In genomic region chr6:147151839-147152238, GRCm38 (mm10) we compare ENCODE assay signal across 19 mouse cellular contexts.
DNase-seq lines count a peak whose midpoint lies in the region; ATAC-seq and TF ChIP-seq lines count a peak whose summit lies in the region.
"Had no signal": no experiment of that assay in that cellular context is flagged by ENCODE, and none has a peak within 500 bp of the region (broad histone marks: within the 10 kb centered on the region; RNA-seq: fewer than 3 reads in every experiment).

No protein-coding gene starts in this region.

- no peak overlapping the region for H3K27ac ChIP-seq in hindbrain, embryonic 14.5 days
- no peak overlapping the region for H3K27ac ChIP-seq in hindbrain, postnatal 0 days
- no peak overlapping the region for H3K27ac ChIP-seq in liver, embryonic 12.5 days
- H3K27ac ChIP-seq in liver, embryonic 11.5 days (ENCODE audit: low read depth, low read length): no peak overlapping the region
- H3K27ac ChIP-seq in CH12.LX (ENCODE audit: insufficient read depth, low read depth) (peak overlapping the region; percentile 57), MEL (ENCODE audit: control insufficient read depth, low read depth, low read length) (no peak overlapping the region)
- H3K27ac ChIP-seq: forebrain, embryonic 13.5 days; forebrain, embryonic 15.5 days had no signal

- TF ChIP-seq RAD21 in CH12.LX (IDR thresholded peaks at IDR 0.05; ENCODE audit: low read depth, low read length): no peak
- no peak for TF ChIP-seq RAD21 in MEL (IDR thresholded peaks at IDR 0.05; ENCODE audit: low read depth, low read length)

- TF ChIP-seq EP300 in CH12.LX (IDR thresholded peaks at IDR 0.05; ENCODE audit: low read length) (no peak), MEL (IDR thresholded peaks at IDR 0.05; ENCODE audit: low read depth in 1 of 2, low read length in 2 of 2) (no peak)

- no peaks in the 10 kb centered on the region for H3K27me3 ChIP-seq in hindbrain, embryonic 14.5 days (ENCODE audit: control insufficient read depth, insufficient read depth, low read length)
- H3K27me3 ChIP-seq in hindbrain, postnatal 0 days (ENCODE audit: insufficient read depth, low read length): no peaks in the 10 kb centered on the region
- H3K27me3 ChIP-seq in liver, embryonic 12.5 days (replicated peaks): no peaks in the 10 kb centered on the region
- H3K27me3 ChIP-seq in liver, embryonic 11.5 days (replicated peaks; ENCODE audit: control insufficient read depth, insufficient read depth, low read length): no peaks in the 10 kb centered on the region
- H3K27me3 ChIP-seq in CH12.LX (replicated peaks) (no peaks in the 10 kb centered on the region), MEL (ENCODE audit: control insufficient read depth in 1 of 2, insufficient read depth in 2 of 2, low read length in 2 of 2) (no peaks in the 10 kb centered on the region)
- H3K27me3 ChIP-seq: forebrain, embryonic 13.5 days; forebrain, embryonic 15.5 days had no signal

- H3K36me3 ChIP-seq in hindbrain, embryonic 14.5 days (replicated peaks; ENCODE audit: control insufficient read depth, insufficient read depth): no peaks in the 10 kb centered on the region
- no peaks in the 10 kb centered on the region for H3K36me3 ChIP-seq in hindbrain, postnatal 0 days (ENCODE audit: insufficient read depth, low read length)
- no peaks in the 10 kb centered on the region for H3K36me3 ChIP-seq in liver, embryonic 12.5 days
- no peaks in the 10 kb centered on the region for H3K36me3 ChIP-seq in liver, embryonic 11.5 days (ENCODE audit: control insufficient read depth, insufficient read depth, low read length)
- no peaks in the 10 kb centered on the region for H3K36me3 ChIP-seq in CH12.LX (replicated peaks in 1 of 2; ENCODE audit: control insufficient read depth in 1 of 2, insufficient read depth in 1 of 2, low read length in 1 of 2)
- H3K36me3 ChIP-seq in MEL (ENCODE audit: control insufficient read depth in 1 of 2, insufficient read depth in 2 of 2, low read length in 2 of 2): no peaks in the 10 kb centered on the region
- H3K36me3 ChIP-seq: forebrain, embryonic 15.5 days; G1E had no signal

- no peak overlapping the region for H3K9ac ChIP-seq in hindbrain, embryonic 14.5 days
- no peak overlapping the region for H3K9ac ChIP-seq in hindbrain, postnatal 0 days (replicated peaks; ENCODE audit: low read length)
- no peak overlapping the region for H3K9ac ChIP-seq in liver, embryonic 12.5 days
- H3K9ac ChIP-seq in liver, embryonic 11.5 days (ENCODE audit: low read depth, low read length): no peak overlapping the region
- no peak overlapping the region for H3K9ac ChIP-seq in CH12.LX (ENCODE audit: insufficient read depth, low read depth)
- no peak overlapping the region for H3K9ac ChIP-seq in MEL (ENCODE audit: control insufficient read depth, low read depth, low read length, poor library complexity, severe bottlenecking)
- H3K9ac ChIP-seq: forebrain, embryonic 13.5 days; forebrain, embryonic 15.5 days; forebrain, postnatal 0 days had no signal

- TF ChIP-seq CTCF in hindbrain, postnatal 0 days (IDR thresholded peaks at IDR 0.05; ENCODE audit: low read depth): no peak
- TF ChIP-seq CTCF in CH12.LX (conservative IDR thresholded peaks at IDR 0.05 in 1 of 2, IDR thresholded peaks at IDR 0.05 in 1 of 2; ENCODE audit: low read depth in 2 of 2, low read length in 2 of 2) (no peak), MEL (IDR thresholded peaks at IDR 0.05 in 2 of 3, conservative IDR thresholded peaks at IDR 0.05 in 1 of 3; ENCODE audit: control insufficient read depth in 1 of 3, insufficient read depth in 1 of 3, low read depth in 2 of 3, low read length in 3 of 3, poor library complexity in 1 of 3, severe bottlenecking in 1 of 3) (no peak)

- in situ Hi-C loops in CH12.LX (cut with MboI; ENCODE audit: low pct_ligation_motif_present, low pct_unique_long_range_greater_than_20kb, low sequenced_read_pairs): no loop called here

- peak; percentile 40; the same call in 1 of the 2 replicates for ATAC-seq in hindbrain, embryonic 14.5 days (ENCODE audit: low FRiP score)
- ATAC-seq in hindbrain, postnatal 0 days: no peak
- ATAC-seq in liver, embryonic 12.5 days: peak; percentile 13; the same call in 1 of the 2 replicates
- ATAC-seq in liver, embryonic 11.5 days (replicated peaks; ENCODE audit: low FRiP score): no peak
- ATAC-seq: forebrain, embryonic 13.5 days; forebrain, embryonic 15.5 days; forebrain, postnatal 0 days had no signal

- DNase-seq in hindbrain, embryonic 14.5 days (ENCODE audit: low spot score): no peak
- DNase-seq in hindbrain, postnatal 0 days (ENCODE audit: low spot score): no peak
- DNase-seq in liver, embryonic 11.5 days (ENCODE audit: low spot score): no peak
- DNase-seq in CH12.LX (ENCODE audit: extremely low read depth): no peak
- no peak for DNase-seq in MEL (ENCODE audit: low read depth, low spot score)
- no peak for DNase-seq in layer of hippocampus, postnatal 10 days (ENCODE audit: low spot score in 2 of 2)
- DNase-seq: adrenal gland, adult 2 months; adrenal gland, postnatal 10 days; adrenal gland, postnatal 25 days; cerebellum, adult 11 months; cerebellum, adult 18-20 months; cerebellum, adult 8-10 months; cerebellum, postnatal 10 days; cerebellum, postnatal 25 days; forebrain, postnatal 0 days had no signal

- TF ChIP-seq POLR2A in CH12.LX (IDR thresholded peaks at IDR 0.05; ENCODE audit: low read depth, low read length) (no peak), MEL (IDR thresholded peaks at IDR 0.05; ENCODE audit: control insufficient read depth in 1 of 2, insufficient read depth in 1 of 2, low read depth in 1 of 2, low read length in 2 of 2, poor library complexity in 1 of 2) (no peak)

- no peak overlapping the region for H3K4me2 ChIP-seq in hindbrain, embryonic 14.5 days (replicated peaks)
- no peak overlapping the region for H3K4me2 ChIP-seq in hindbrain, postnatal 0 days (ENCODE audit: low read depth, low read length)
- no peak overlapping the region for H3K4me2 ChIP-seq in liver, embryonic 12.5 days
- no peak overlapping the region for H3K4me2 ChIP-seq in liver, embryonic 11.5 days
- no peak overlapping the region for H3K4me2 ChIP-seq in CH12.LX (ENCODE audit: insufficient read depth, low read depth, poor library complexity, severe bottlenecking)
- H3K4me2 ChIP-seq: forebrain, embryonic 13.5 days; forebrain, embryonic 15.5 days had no signal

- no peaks in the 10 kb centered on the region for H3K4me1 ChIP-seq in hindbrain, embryonic 14.5 days (replicated peaks; ENCODE audit: control insufficient read depth, insufficient read depth, low read length)
- H3K4me1 ChIP-seq in hindbrain, postnatal 0 days (ENCODE audit: insufficient read depth, low read length): no peaks in the 10 kb centered on the region
- H3K4me1 ChIP-seq in liver, embryonic 12.5 days: no peaks in the 10 kb centered on the region
- no peaks in the 10 kb centered on the region for H3K4me1 ChIP-seq in liver, embryonic 11.5 days (replicated peaks; ENCODE audit: control insufficient read depth, insufficient read depth, low read length)
- H3K4me1 ChIP-seq in CH12.LX (ENCODE audit: control insufficient read depth in 1 of 2, insufficient read depth in 2 of 2): peaks cover 37 to 43% of the 10 kb centered on the region in 2 experiments
- no peaks in the 10 kb centered on the region for H3K4me1 ChIP-seq in MEL (ENCODE audit: control insufficient read depth in 1 of 2, insufficient read depth in 2 of 2, low read length in 2 of 2)
- H3K4me1 ChIP-seq: forebrain, embryonic 13.5 days; forebrain, embryonic 15.5 days had no signal

- no peaks in the 10 kb centered on the region for H3K9me3 ChIP-seq in hindbrain, embryonic 14.5 days (ENCODE audit: control insufficient read depth, low read length)
- H3K9me3 ChIP-seq in hindbrain, postnatal 0 days (ENCODE audit: low read length): no peaks in the 10 kb centered on the region
- no peaks in the 10 kb centered on the region for H3K9me3 ChIP-seq in liver, embryonic 12.5 days (replicated peaks)
- H3K9me3 ChIP-seq in liver, embryonic 11.5 days (ENCODE audit: control insufficient read depth, low read length): no peaks in the 10 kb centered on the region
- peaks cover 4% of the 10 kb centered on the region for H3K9me3 ChIP-seq in CH12.LX (replicated peaks; ENCODE audit: low read length)
- H3K9me3 ChIP-seq in MEL (replicated peaks; ENCODE audit: insufficient read depth, low read length): no peaks in the 10 kb centered on the region
- H3K9me3 ChIP-seq: forebrain, embryonic 13.5 days; forebrain, embryonic 15.5 days; G1E had no signal

- dilution Hi-C loops in CH12.LX (cut with MboI; ENCODE audit: extremely low pct_ligation_motif_present, extremely low pct_unique_long_range_greater_than_20kb, low sequenced_read_pairs): no loop called here

- no peaks in the 10 kb centered on the region for H3K79me2 ChIP-seq in CH12.LX (replicated peaks; ENCODE audit: control insufficient read depth, extremely low read depth, insufficient read depth, poor library complexity, severe bottlenecking)
- no peaks in the 10 kb centered on the region for H3K79me2 ChIP-seq in MEL (ENCODE audit: control insufficient read depth, insufficient read depth, low read length, poor library complexity)

- no peak overlapping the region for H3K4me3 ChIP-seq in hindbrain, embryonic 14.5 days (replicated peaks; ENCODE audit: low read length)
- H3K4me3 ChIP-seq in hindbrain, postnatal 0 days (ENCODE audit: low read length): no peak overlapping the region
- no peak overlapping the region for H3K4me3 ChIP-seq in liver, embryonic 12.5 days
- H3K4me3 ChIP-seq in liver, embryonic 11.5 days (ENCODE audit: low read depth, low read length): no peak overlapping the region
- peak overlapping the region in 1 of 3 experiments; percentile 55 for H3K4me3 ChIP-seq in CH12.LX (replicated peaks in 1 of 3; ENCODE audit: low read depth in 2 of 3, low read length in 2 of 3, poor library complexity in 1 of 3)
- H3K4me3 ChIP-seq in MEL (ENCODE audit: control insufficient read depth in 1 of 2, insufficient read depth in 1 of 2, low read depth in 2 of 2, low read length in 2 of 2): no peak overlapping the region
- H3K4me3 ChIP-seq: forebrain, embryonic 13.5 days; forebrain, embryonic 15.5 days had no signal

TF ChIP-seq in CH12.LX, 34 proteins besides CTCF, POLR2A, EP300 and RAD21 (continues in another document):
- no peak for TF ChIP-seq E2F4 (IDR thresholded peaks at IDR 0.05; ENCODE audit: insufficient replicate concordance, low read depth, low read length)
- no peak for TF ChIP-seq ELF1 (IDR thresholded peaks at IDR 0.05; ENCODE audit: low read depth, low read length)
- TF ChIP-seq TBP (conservative IDR thresholded peaks at IDR 0.05; ENCODE audit: low read depth, low read length): no peak
- TF ChIP-seq USF2 (conservative IDR thresholded peaks at IDR 0.05; ENCODE audit: low read depth, low read length): no peak
- TF ChIP-seq UBTF (IDR thresholded peaks at IDR 0.05; ENCODE audit: low read depth, low read length): no peak

TF ChIP-seq in MEL, 35 proteins besides CTCF, POLR2A, EP300 and RAD21:
- TF ChIP-seq GABPA (IDR thresholded peaks at IDR 0.05; ENCODE audit: low read depth, low read length) (no peak), POLR2AphosphoS5 (IDR thresholded peaks at IDR 0.05; ENCODE audit: borderline replicate concordance, low read depth, low read length) (peak; percentile 73; the same call in 1 of the 2 replicates)

Comparison
In these comparisons a context has a peak if more than half of its experiments do, and no peak if none do; other contexts are left out.
1. ATAC-seq: peak in hindbrain, embryonic 14.5 days (single experiment) and liver, embryonic 12.5 days (single experiment); none in hindbrain, postnatal 0 days (single experiment) and liver, embryonic 11.5 days (single experiment).